Mouse (Mus musculus) forebrain, embryonic 16.5 days (tissue): ENCODE data around the gene Prkca. TPM values are rescaled to one million over a fixed set of nuclear protein-coding genes. Genes with fewer than 3 reads are reported as not detected.

ENCODE experiments used
- ATAC-seq: fragments of 200-750 bp; cut with Nextera tagmentation; 2 replicates; pipeline ENCODE4 v1.8.0; 2017; ENCODE audit warnings: mild to moderate bottlenecking, moderate library complexity
- H3K27ac ChIP-seq: fragments of 300-500 bp; sonication (generic); 2 replicates; pipeline ENCODE4 v1.5.1; 2014; ENCODE audit warnings: low read length, control low read depth
- H3K27me3 ChIP-seq: fragments of 300-500 bp; sonication (generic); replicated peaks from 2 replicates; pipeline ENCODE4 v1.6.1; 2014; ENCODE audit warnings: low read length; ENCODE audit not compliant: control insufficient read depth, insufficient read depth
- H3K36me3 ChIP-seq: fragments of 300-500 bp; sonication (generic); 2 replicates; pipeline ENCODE4 v1.6.1; 2014; ENCODE audit not compliant: control insufficient read depth, insufficient read depth
- H3K4me1 ChIP-seq: fragments of 300-500 bp; sonication (generic); replicated peaks from 2 replicates; pipeline ENCODE4 v1.6.1; 2014; ENCODE audit warnings: low read length; ENCODE audit not compliant: control insufficient read depth, insufficient read depth
- H3K4me2 ChIP-seq: fragments of 300-500 bp; sonication (generic); 2 replicates; pipeline ENCODE4 v1.6.1; 2014; ENCODE audit warnings: mild to moderate bottlenecking, low read length, control low read depth
- H3K4me3 ChIP-seq: fragments of 300-500 bp; sonication (generic); replicated peaks from 2 replicates; pipeline ENCODE4 v1.5.1; 2014; ENCODE audit warnings: mild to moderate bottlenecking, low read length, control low read depth
- H3K9ac ChIP-seq: fragments of 300-500 bp; sonication (generic); replicated peaks from 2 replicates; pipeline ENCODE4 v1.6.1; 2014; ENCODE audit warnings: low read depth, low read length, control low read depth
- H3K9me3 ChIP-seq: fragments of 300-500 bp; sonication (generic); 2 replicates; pipeline ENCODE4 v1.6.1; 2016; ENCODE audit warnings: low read length; ENCODE audit not compliant: control insufficient read depth
- WGBS: fragments of 180-500 bp; shearing (Covaris S2); extraction: QIAGEN DNeasy Blood & Tissue Kit; methylation state at CpG from one replicate; pipeline ENCODE4 v1.1.7; 2014; 5-methylcytosine and 5-hydroxymethylcytosine counted together
- polyA plus RNA-seq: library from polyadenylated mRNA; unstranded; fragments of >200 nt; fragmentation: Nextera tagmentation; extraction: Ambion mirVana; gene quantifications from 2 replicates; pipeline ENCODE4 v1.2.1, GENCODE M21; 2015

The Prkca gene
- polyA plus RNA-seq, 1 experiment from 2014 or later, result 7.5 TPM

- Histone ChIP-seq H3K27ac (no peak overlapping the region), H3K4me3 (no peak overlapping the region), H3K4me1 (peaks cover 25% of the 10 kb centered on the region), H3K36me3 (no peaks in the 10 kb centered on the region), H3K4me2 (no peak overlapping the region), H3K9ac (no peak overlapping the region), H3K27me3 (no peaks in the 10 kb centered on the region), H3K9me3 (no peaks in the 10 kb centered on the region)
- WGBS, result 81% methylated on average over 7 of the region's 7 CpGs
- ATAC-seq, result no peak
Observed at GRCm38 (mm10) chr11:108202835-108203234, 140.9 kb downstream of the Prkca start.

DNA sequence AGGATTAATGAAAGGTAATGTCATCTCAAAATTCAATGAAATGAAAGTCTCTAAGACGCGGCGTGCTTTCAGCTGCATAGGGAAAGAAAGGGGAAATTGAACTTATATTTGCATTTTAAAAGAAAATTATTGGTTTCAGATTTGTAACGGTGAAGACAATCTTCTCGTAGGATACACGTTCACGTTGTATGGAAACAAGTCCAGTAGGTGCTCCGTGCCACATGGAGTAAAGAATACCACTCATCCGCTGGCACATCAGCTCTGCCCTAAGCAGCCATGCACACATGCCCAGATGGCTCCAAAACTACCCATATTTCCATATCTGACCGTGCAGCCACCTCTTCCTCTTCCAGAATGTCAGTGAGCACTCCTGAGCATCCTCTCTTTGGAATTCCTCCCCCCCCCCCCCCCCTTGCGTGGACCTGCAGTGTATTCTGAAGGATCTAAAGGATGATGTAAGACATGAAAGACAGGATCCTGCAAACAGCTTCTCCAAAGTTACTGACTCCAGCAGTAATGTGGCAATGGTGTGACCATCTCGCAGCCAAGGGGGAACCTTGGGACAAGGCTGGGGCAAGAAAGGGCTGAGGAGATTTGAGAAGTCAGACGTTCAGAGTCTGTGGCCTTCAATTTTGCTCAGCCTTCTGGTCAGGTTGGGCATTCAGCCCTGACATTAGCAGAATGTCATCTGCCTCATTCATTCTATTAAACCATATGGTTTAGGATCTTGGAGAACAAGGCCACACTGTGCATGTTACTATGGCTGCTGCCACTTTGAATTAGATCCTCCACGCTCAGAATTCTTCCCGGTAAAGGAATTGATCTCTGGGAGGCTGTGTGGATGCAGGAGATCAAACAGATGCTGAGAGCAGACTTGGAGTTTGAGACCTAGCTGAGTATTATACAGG lies 142.8 kb downstream of the Prkca start:
- H3K9me3 ChIP-seq, result no peaks in the 10 kb centered on the region
- no peak overlapping the region for H3K27ac ChIP-seq
- 75% methylated on average over 15 of the region's 15 CpGs for WGBS
- H3K4me1 ChIP-seq, result peaks cover 29% of the 10 kb centered on the region
- H3K27me3 ChIP-seq, result no peaks in the 10 kb centered on the region
- no peak overlapping the region for H3K4me3 ChIP-seq
- H3K9ac ChIP-seq, result no peak overlapping the region
- no peaks in the 10 kb centered on the region for H3K36me3 ChIP-seq
- ATAC-seq, result no peak
- no peak overlapping the region for H3K4me2 ChIP-seq

- ATAC-seq, result no peak
- no peak overlapping the region for H3K27ac ChIP-seq
- H3K9me3 ChIP-seq, result no peaks in the 10 kb centered on the region
- no peaks in the 10 kb centered on the region for H3K27me3 ChIP-seq
- 86% methylated on average over 4 of the region's 4 CpGs for WGBS
- no peak overlapping the region for H3K4me2 ChIP-seq
- H3K4me3 ChIP-seq, result no peak overlapping the region
- H3K4me1 ChIP-seq, result peaks cover 19% of the 10 kb centered on the region
- H3K36me3 ChIP-seq, result no peaks in the 10 kb centered on the region
- H3K9ac ChIP-seq, result no peak overlapping the region
Observed at GRCm38 (mm10) chr11:108199429-108199985, 144.2 kb downstream of the Prkca start.

- no peaks in the 10 kb centered on the region for H3K36me3 ChIP-seq
- H3K4me2 ChIP-seq, result no peak overlapping the region
- no peak for ATAC-seq
- H3K27me3 ChIP-seq, result no peaks in the 10 kb centered on the region
- no peak overlapping the region for H3K4me3 ChIP-seq
- 76% methylated on average over 5 of the region's 5 CpGs for WGBS
- H3K27ac ChIP-seq, result no peak overlapping the region
- no peak overlapping the region for H3K9ac ChIP-seq
- H3K4me1 ChIP-seq, result peaks cover 11% of the 10 kb centered on the region
- H3K9me3 ChIP-seq, result no peaks in the 10 kb centered on the region
Observed at GRCm38 (mm10) chr11:108198592-108198991, 145.1 kb downstream of the Prkca start.

DNA sequence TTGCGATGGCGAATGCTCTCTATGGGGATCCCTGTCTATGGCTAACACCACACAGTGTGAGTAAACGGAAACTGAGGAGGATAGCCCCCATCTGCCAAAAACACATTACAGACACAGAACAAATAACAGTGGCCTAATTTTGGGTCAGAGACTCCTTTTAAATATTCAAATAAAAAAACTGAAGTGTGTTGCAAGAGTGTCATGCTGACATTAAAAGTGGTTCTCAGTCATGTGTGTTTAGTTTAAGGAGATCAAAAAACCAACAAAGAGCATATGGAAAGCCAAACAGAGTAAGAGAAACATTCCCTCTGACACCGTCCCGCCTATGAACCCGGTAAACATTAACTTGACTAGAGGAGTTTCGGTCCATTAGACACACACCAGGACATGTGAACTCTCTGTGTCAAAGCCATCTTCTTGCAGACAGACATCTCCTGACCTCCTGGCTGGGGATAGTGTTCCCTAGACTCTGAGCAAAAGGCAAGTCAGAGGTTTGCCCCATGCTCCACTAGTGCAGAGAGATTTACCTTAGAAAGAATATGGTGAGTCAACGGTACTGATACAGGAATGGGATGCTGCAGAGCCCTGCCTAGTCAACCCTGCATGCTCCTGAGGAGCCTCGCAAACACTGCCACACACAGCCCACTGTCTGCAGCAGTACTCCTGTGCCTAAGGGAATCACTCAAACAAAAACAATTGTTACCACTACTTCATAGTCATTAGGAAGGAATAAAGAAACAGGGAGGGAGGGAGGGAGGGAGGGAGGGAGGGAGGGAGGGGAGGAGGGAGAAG lies 146.1 kb downstream of the Prkca start:
- Histone ChIP-seq H3K4me2 (no peak overlapping the region), H3K9me3 (no peaks in the 10 kb centered on the region), H3K4me3 (no peak overlapping the region), H3K9ac (no peak overlapping the region), H3K27me3 (no peaks in the 10 kb centered on the region), H3K27ac (no peak overlapping the region), H3K36me3 (no peaks in the 10 kb centered on the region), H3K4me1 (peaks cover 8% of the 10 kb centered on the region; the same call in 1 of the 2 replicates)
- no peak for ATAC-seq
- 67% methylated on average over 9 of the region's 9 CpGs for WGBS

DNA sequence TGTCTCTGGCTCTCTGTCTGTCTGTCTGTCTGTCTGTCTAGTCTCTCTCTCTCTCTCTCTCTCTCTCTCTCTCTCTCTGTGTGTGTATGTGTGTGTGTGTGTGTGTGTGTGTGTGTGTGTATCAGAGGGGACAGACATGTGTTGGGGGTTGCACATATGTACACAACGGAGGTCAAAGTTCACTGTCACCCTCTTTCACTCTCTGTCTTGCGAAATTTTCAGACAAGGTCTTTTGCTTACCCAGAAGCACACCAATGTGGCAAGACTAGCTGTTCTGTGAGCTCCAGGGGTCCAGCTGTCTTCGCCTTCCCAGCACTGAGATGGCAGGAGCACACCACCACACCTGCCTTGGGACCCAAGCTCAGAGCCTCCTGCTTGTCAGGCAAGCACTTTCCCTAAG lies 146.9 kb downstream of the Prkca start:
- Histone ChIP-seq H3K27me3 (no peaks in the 10 kb centered on the region), H3K36me3 (no peaks in the 10 kb centered on the region), H3K27ac (no peak overlapping the region), H3K4me3 (no peak overlapping the region), H3K4me2 (no peak overlapping the region), H3K9me3 (no peaks in the 10 kb centered on the region), H3K9ac (no peak overlapping the region), H3K4me1 (peaks cover 8% of the 10 kb centered on the region; the same call in 1 of the 2 replicates)
- 86% methylated on average over 3 of the region's 3 CpGs for WGBS
- ATAC-seq, result no peak

DNA sequence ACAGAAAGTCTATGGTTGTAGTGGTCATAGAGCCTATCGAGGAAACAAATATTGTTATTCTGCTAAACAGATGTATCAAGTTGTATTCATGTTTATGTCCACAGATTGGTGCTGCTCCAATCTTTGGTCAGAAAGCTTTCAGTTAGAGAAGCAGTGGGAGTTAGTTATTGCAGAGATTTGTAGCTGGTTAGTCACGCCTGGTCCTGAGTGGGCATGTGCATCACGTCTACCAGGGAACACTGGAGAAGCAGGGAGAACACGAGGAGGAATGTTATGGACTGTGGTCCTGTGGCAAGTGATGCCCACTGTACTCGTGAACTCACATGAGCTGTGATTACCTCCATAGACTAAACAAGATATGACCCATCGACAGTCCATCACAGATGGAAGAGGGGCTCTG lies 153.4 kb downstream of the Prkca start:
- WGBS, result 93% methylated on average over 6 of the region's 6 CpGs
- Histone ChIP-seq H3K9me3 (no peaks in the 10 kb centered on the region), H3K27ac (no peak overlapping the region), H3K36me3 (no peaks in the 10 kb centered on the region), H3K9ac (no peak overlapping the region), H3K4me3 (no peak overlapping the region), H3K4me1 (no peaks in the 10 kb centered on the region), H3K4me2 (no peak overlapping the region), H3K27me3 (no peaks in the 10 kb centered on the region)
- ATAC-seq, result no peak

DNA sequence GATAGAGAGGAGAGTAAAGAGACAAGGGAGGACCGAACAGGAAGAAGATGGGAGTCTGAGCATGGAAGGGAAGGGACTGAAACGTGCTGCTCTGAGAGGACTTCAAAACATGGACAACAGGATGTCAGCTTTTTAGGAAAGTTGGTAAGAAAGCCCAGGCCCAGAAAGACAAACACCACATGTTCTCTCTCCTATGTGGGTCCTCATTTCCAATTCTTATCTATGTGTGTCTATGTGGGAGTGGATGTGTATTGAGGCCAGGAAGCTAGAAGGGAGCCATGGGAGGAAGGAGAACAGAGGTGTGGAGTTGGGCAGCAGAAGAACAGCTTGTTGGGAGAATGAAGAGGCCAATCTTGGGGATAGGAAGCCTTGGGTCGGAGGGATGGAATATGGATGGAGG lies 154.4 kb downstream of the Prkca start:
- Histone ChIP-seq H3K9me3 (no peaks in the 10 kb centered on the region), H3K4me1 (no peaks in the 10 kb centered on the region), H3K9ac (no peak overlapping the region), H3K27me3 (no peaks in the 10 kb centered on the region), H3K4me2 (no peak overlapping the region), H3K36me3 (no peaks in the 10 kb centered on the region), H3K27ac (no peak overlapping the region), H3K4me3 (no peak overlapping the region)
- WGBS, result 83% methylated on average over 3 of the region's 3 CpGs
- ATAC-seq, result no peak

- Histone ChIP-seq H3K4me3 (no peak overlapping the region), H3K9ac (no peak overlapping the region), H3K27me3 (no peaks in the 10 kb centered on the region), H3K4me1 (peaks cover 18% of the 10 kb centered on the region), H3K27ac (no peak overlapping the region), H3K9me3 (no peaks in the 10 kb centered on the region), H3K36me3 (no peaks in the 10 kb centered on the region), H3K4me2 (no peak overlapping the region)
- WGBS, result 79% methylated on average over 5 of the region's 5 CpGs
- no peak for ATAC-seq
Observed at GRCm38 (mm10) chr11:108182421-108182820, 161.3 kb downstream of the Prkca start.
